ENCODE assay signal across 7 mouse cellular contexts in the genomic region with DNA sequence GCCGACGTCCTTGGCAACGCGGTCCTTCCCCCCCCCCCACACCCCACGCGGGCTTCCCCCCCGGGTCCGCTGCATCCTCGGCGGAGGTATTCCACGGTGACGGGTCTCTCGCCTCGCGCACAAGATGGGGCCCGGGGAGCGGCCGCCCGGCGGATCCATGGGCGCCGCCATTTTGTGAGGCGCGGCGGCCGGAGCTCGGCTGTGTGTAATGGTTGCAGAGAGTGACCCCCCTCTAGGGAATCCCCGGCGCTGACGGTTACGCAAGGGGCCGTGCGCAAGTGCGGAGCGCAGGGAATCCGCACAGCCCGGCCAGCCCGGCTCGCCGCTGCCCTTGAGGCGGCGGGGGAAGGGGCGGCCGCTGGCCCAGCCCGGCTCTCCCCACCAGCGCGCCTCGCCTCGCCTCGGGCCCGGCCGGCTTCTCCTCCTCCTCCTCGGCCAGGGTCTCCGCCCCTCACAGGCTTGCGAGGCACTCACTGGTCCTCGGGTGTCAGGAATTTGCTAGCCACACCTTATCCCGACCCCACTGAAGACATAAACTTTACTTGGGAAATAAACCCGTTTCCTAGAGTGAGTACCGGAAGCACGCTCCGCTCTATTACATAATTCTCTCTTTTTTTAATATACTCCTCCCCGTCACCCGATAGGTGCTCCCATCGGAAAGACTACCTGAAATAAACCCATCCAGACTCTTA. TPM values are rescaled to one million over a fixed set of nuclear protein-coding genes. Genes with fewer than 3 reads are reported as not detected.
DNase-seq lines count a peak whose midpoint lies in the region; ATAC-seq lines count a peak whose summit lies in the region.

No protein-coding gene starts in this region.

- intact Hi-C loops in left cerebral cortex, postnatal 36 days (cut with DNase I), result loop anchor here (2.0 to 10.0 kb wide), 6 partner anchors 118 to 561 kb away; partner anchors contain the start of gene Ano6

- peak; percentile 77 for ATAC-seq in intestine, embryonic 16.5 days

- peak overlapping the region; percentile 75 for H3K4me2 ChIP-seq in intestine, embryonic 16.5 days (ENCODE audit: low read depth, low read length)

- peak overlapping the region; percentile 93 for H3K4me3 ChIP-seq in intestine, embryonic 16.5 days (ENCODE audit: low read length)
- peak overlapping the region; percentile 79 for H3K4me3 ChIP-seq in midbrain, embryonic 10.5 days

- peaks cover 23% of the 10 kb centered on the region for H3K4me1 ChIP-seq in intestine, embryonic 16.5 days (ENCODE audit: control insufficient read depth, insufficient read depth, low read length)
- peaks cover 51% of the 10 kb centered on the region for H3K4me1 ChIP-seq in midbrain, embryonic 10.5 days

- H3K36me3 ChIP-seq in intestine, embryonic 16.5 days (ENCODE audit: control insufficient read depth, insufficient read depth, low read length), result peaks cover 3% of the 10 kb centered on the region; the same call in 1 of the 2 replicates
- H3K36me3 ChIP-seq in midbrain, embryonic 10.5 days, result peaks cover 25% of the 10 kb centered on the region

- 1% methylated on average over 56 of the region's 64 CpGs for whole genome bisulfite sequencing in intestine, embryonic 16.5 days
- under 1% methylated on average over 63 of the region's 64 CpGs for WGBS in midbrain, embryonic 10.5 days

- no peaks in the 10 kb centered on the region for H3K9me3 ChIP-seq in intestine, embryonic 16.5 days (ENCODE audit: control insufficient read depth, low read length)
- H3K9me3 ChIP-seq in midbrain, embryonic 10.5 days (replicated peaks), result no peaks in the 10 kb centered on the region; the same call in 1 of the 2 replicates

- H3K27me3 ChIP-seq in intestine, embryonic 16.5 days (replicated peaks; ENCODE audit: control insufficient read depth, insufficient read depth, low read length), result no peaks in the 10 kb centered on the region
- no peaks in the 10 kb centered on the region for H3K27me3 ChIP-seq in midbrain, embryonic 10.5 days (ENCODE audit: low read depth, poor library complexity, severe bottlenecking)

- peak overlapping the region; percentile 100 for H3K27ac ChIP-seq in intestine, embryonic 16.5 days (ENCODE audit: low read length)
- peak overlapping the region; percentile 100 for H3K27ac ChIP-seq in midbrain, embryonic 10.5 days (replicated peaks)

- DNase-seq in adrenal gland, postnatal 14 days, result peak; percentile 95
- DNase-seq in embryo, embryonic 9.5 days (ENCODE audit: extremely low spot score), result peak; percentile 91
- DNase-seq in gastrocnemius, postnatal 4 days (ENCODE audit: low spot score in 2 of 2), result peak; percentile 84 to 89
- DNase-seq in left cerebral cortex, postnatal 36 days (ENCODE audit: low spot score in 2 of 2), result peak; percentile 88 to 90
- DNase-seq in midbrain, embryonic 10.5 days (ENCODE audit: low spot score), result peak; percentile 92
- DNase-seq in right cerebral cortex, postnatal 36 days (ENCODE audit: low spot score in 2 of 2), result peak; percentile 84 to 85

- H3K9ac ChIP-seq in intestine, embryonic 16.5 days (ENCODE audit: low read depth, low read length), result peak overlapping the region; percentile 100

RNA-seq across cellular contexts. Expression of gene Arid2, which starts 1.8 kb away (rescaled TPM):
- total RNA-seq in adrenal gland, postnatal 14 days (2021), result 38.4 and 43.1 TPM in 2 replicates
- total RNA-seq in gastrocnemius, postnatal 4 days (2021), result 10 to 100 TPM; 46.0 to 50.8 TPM
- polyA plus RNA-seq in intestine, embryonic 16.5 days (2015; fragmentation: Nextera tagmentation; extraction: Ambion mirVana), result 12.4 and 12.6 TPM in 2 replicates
- total RNA-seq in left cerebral cortex, postnatal 36 days (2021), result 10 to 100 TPM; 32.0 to 38.6 TPM
- 26.2 and 27.6 TPM in 2 replicates for polyA plus RNA-seq in midbrain, embryonic 10.5 days (2016; fragmentation: Nextera tagmentation; extraction: Ambion mirVana)

Comparison
In these comparisons a context has a peak if more than half of its experiments do, and no peak if none do; other contexts are left out.
1. Peak in every context shown above with its lines: DNase-seq, ATAC-seq, H3K4me3 ChIP-seq and H3K27ac ChIP-seq.